Mouse (Mus musculus) activated CD4-positive, CD25-positive, alpha-beta regulatory T cell, adult 4 months (primary cell): ENCODE measurements around the gene Skap1. TPM values are rescaled to one million over a fixed set of nuclear protein-coding genes. Genes with fewer than 3 reads are reported as not detected.
"Not testable (repeated sequence)": the region's sequence is repeated elsewhere in the genome, so short reads cannot be mapped to it uniquely, and the experiment has no call there.

Experiments
- ATAC-seq: one replicate; pipeline ENCODE4 v1.8.0; 2017
- polyA plus RNA-seq, 2 experiments: library from polyadenylated mRNA; unstranded; fragments of 100-300 nt; shearing (Covaris generic); gene quantifications; one replicate each; pipeline ENCODE4 v1.2.1; 2017

The Skap1 gene
- polyA plus RNA-seq, 2 experiments from 2014 or later: 615 to 687 TPM

DNA sequence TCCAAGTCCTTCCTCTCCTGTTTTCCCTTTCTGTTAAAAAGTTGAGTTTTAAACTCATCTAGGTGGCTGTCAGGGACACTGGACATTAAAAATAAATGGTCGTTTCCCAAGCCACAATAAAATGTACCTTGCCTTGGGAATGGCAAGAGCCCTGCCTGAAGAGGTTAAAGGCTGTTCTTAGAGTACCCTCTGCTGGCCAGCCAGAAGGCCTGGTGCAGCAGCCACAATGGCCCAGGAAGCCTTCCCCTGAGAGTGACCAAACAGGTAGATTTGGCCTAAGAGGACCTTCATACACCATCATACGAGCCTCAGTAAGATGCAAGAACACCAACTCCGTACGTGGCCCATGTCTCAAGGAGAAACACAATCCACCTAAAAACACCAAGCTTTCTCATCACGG is 246.9 kb downstream of the Skap1 start:
- ATAC-seq: no peak

- ATAC-seq: no peak
These were observed 247.3 kb downstream of the Skap1 start for GRCm38 (mm10) chr11:96711670-96712069.

DNA sequence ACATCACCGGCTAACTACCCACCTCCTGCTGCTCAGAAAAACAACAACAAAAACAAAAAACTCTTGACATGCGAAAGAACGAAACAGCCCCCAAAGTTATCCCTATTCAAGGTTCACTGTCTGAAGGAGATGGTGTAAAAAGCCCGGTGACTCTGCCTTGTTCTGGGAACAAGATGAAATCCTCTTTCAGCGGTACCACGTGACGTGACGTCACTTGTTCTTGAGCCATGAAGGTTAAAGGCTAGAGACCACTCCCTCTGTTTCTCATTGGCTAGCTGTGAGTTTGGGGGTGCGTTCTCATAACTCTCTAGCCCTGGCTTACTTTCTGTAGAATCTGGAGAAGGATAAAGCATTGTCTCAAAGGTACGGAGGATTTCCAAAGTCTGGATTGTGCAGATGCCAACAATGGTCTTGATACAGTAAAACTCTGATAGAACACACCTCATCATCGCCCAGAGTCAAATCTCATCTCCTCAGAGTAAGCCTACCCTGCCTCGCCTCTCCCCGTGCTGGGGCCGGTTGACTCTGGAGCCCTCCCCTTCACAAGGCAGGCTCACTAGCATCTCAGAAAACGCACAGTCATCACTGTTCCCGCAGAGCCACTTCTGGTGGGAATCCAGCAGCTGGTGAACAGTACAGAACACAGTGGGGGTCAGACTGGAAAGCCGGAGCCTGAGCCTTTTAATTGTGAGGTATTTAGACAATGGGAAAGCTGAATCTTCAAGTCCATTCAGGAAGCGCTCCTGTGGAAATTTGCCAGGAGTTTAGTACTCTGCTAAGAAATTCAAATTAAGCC is 249.0 kb downstream of the Skap1 start:
- no peak for ATAC-seq

GRCm38 (mm10) chr11:96714011-96714410 is 249.6 kb downstream of the Skap1 start:
- no peak for ATAC-seq

- ATAC-seq: not testable (repeated sequence)
These were observed 250.8 kb downstream of the Skap1 start for GRCm38 (mm10) chr11:96715168-96715567.

DNA sequence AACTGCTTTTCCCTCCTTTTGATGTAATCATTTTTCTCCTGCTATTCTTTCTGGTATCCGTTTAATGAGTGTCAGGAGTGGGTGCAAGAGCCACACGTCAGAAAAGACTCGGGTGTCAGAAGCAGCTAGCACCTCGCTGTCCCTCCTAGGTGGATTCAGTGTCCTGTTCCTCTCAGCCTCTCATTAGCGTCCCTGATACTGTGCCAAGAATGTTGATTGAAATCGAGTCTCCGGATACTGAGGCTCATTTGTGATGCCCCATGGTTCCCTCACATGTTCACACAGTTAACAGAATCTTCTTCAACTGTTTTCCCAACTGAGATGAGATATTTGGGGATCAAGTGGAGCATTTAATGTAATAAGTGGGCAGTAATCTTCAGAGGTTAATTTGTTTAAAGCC is 254.2 kb downstream of the Skap1 start:
- ATAC-seq: no peak

DNA sequence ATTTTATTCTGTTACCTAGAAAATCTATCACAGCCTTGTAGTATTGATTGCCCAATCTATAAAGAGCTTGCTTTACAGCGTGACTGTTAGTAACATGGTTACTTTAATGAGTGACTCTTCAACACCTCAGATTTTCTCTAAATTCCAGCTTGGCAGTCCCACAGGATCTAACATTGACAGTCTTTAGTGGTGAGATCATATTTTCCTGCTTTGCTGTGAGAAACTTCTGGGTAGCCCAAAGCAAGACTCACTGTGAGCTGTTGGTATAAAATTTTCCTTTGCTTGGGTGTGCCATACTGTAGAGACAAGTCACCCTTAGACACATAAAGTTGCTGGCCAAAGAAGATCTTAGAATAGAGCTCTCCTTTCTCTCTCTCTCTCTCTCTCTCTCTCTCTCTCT is 261.4 kb downstream of the Skap1 start:
- no peak for ATAC-seq

DNA sequence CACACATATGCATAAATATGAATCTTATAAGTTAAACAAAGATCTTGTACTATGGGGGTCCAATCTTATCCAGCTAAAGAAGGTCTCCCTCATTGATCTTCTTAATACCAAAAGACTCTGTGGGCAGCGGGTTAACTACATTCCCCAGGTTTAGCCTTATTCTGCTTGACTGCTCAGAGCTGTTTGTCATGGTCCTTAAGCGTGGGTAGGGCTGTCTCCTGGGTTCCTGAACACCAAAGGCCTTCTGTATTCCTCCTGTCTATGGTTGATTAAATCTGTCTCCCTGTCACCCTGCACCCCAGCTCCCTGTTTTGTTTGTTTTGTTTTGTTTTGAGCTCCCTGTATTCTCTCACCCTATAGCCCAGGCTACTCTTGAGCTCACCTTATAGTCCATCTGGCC is 264.2 kb downstream of the Skap1 start:
- no peak for ATAC-seq

DNA sequence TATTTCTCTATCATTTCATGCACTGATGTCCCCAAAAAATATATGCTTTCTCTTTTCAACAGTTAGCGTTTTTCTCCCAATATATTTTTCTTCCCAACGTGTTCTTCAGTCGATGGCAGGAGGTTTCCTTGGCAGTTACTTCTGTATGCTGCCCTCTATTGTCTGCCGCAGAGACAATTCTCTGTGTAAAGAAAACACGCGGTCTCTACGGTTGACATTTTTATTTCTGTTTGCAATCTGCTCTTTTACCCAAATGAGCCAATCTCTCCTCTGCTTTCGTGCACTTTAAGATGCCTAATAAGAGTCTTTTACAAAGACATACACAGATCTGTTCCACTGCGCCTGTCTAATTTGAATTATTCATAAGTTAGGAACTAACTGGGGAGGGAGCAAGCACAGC is 265.1 kb downstream of the Skap1 start:
- ATAC-seq: no peak

DNA sequence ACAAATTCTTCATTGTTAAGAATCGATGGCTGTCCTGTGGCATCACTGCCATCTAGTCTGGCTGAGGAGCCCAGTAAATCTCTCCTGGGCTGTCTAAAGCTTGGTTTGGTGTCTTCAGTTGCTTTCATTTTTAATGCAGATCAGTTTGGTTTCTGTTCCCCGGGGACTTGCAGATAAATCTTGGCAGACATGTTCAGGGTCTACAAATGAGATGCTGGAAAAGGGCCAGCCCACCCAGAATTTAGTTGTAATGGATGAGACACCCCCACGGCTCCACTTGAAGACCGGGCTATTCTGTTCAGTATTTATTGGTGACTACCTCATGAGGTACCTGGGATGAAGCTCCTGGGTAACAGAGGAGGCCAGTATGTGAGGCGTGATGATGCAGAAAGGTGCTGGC is 265.9 kb downstream of the Skap1 start:
- no peak for ATAC-seq

- ATAC-seq: no peak
These were observed 268.3 kb downstream of the Skap1 start for GRCm38 (mm10) chr11:96732657-96733056.

DNA sequence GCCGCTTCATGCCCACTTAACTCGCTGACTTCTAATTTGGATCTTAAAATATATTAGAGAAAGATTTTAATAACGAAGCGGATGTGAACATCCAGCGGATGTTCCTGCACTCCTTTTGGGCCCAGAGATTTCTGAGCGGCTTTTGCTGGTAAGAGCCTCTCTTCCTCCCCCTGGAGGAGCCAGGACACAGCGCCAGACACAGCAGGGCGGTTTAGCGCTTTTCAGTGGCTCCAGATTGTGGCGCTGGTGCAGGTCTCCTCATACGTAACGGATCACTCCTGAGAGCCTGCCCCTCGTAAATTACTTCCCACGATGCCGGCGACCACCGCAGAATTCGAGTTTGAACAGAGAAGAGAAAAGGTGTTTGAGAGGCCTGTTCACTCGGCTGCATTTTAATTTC is 271.5 kb downstream of the Skap1 start:
- ATAC-seq: no peak

DNA sequence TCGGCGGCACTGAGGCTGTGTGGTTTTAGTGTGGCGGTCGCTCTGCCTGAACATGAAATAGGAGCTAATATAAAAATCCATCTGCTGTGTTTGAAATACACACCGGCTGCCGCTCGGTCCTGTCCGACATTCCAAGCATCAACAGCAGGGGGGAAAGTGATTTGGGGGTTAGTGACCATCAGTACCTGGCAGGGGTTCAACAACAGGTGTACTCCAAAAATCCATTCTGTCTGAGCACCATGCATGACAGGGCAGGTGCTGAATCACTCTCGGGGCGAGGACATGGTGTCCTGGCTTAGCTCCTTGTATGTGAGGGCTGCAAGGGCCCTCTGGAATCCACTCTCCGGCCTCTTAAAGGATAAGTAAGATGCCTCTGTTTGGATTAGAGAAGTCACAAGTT is 272.0 kb downstream of the Skap1 start:
- no peak for ATAC-seq

DNA sequence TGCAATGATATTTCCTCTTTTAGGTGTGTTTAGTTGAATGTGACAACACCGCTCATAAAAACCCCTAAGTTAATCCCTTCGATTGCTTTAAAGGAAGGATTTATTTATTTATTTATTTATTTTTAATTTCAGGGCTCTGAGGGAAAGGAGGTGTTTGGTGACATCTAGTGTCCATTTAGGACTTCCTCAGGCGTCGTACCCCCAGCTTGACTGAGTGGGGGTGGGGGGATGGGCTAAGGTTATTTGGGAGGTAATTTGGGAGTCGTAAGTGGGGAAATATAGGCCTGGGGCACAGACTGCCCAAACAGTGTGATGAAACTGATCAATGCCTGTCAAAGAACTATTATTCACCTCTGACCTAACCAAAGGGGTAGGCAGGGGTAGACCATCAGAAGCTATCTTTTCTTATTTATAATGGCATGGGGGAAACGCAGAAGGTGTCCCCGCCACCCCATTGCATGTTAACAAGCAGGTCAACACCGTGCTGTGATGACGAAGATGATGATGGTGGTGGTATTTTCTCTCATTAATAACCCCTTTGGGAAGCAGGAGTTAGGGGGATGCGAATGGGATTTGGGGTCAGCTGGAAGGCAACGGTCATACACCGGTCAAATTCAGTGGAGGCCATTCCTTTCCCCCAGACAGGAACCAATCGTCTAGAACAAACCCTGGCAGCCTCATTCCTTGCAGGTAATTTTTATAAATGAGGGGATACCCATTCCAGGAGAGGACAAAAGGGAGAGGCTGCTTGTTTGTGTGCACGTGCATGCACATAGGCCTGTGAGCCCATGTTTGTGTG is 273.5 kb downstream of the Skap1 start:
- ATAC-seq: no peak

- no peak for ATAC-seq
These were observed 276.4 kb downstream of the Skap1 start for GRCm38 (mm10) chr11:96740796-96741195.

DNA sequence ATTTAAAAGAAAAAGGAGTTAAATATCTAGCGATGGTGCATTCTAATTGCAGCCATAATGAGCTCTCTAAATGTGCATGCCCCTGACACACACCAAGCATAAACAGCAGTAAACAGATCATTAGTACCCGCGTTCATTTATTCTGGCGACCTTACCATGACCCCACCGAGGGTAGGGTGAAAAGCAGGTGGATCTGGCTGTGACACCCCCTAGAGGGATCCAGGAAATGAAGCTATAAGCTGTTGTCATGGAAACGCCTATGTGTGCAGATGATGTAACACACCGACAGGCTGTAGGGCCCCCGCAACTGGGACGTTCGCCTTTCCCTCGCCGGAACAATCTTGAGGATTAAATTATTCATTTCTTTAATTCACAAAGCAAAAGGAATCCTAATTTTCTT is 277.6 kb downstream of the Skap1 start:
- no peak for ATAC-seq

DNA sequence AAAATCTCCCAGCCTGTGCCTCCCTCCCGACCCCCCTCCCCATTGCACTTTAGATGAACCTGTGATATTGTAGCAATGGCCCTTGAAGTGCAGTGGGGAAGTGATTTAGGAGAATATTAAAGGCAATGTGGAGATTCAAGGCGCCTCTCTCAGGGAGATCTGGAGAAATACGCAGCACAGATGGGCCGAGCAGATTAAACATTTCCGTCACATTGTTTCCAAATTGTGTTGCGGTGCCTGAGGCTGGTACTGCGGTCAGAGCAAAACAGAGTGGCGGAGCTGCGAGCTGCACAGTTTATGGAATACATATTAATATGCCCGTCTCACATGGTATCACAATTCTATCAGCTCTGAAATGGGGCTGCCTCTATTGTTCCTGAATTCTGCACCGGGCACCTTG is 278.6 kb downstream of the Skap1 start:
- ATAC-seq: no peak

GRCm38 (mm10) chr11:96743891-96744290 is 279.5 kb downstream of the Skap1 start:
- ATAC-seq: no peak

GRCm38 (mm10) chr11:96746648-96747047 is 282.3 kb downstream of the Skap1 start:
- ATAC-seq: no peak

DNA sequence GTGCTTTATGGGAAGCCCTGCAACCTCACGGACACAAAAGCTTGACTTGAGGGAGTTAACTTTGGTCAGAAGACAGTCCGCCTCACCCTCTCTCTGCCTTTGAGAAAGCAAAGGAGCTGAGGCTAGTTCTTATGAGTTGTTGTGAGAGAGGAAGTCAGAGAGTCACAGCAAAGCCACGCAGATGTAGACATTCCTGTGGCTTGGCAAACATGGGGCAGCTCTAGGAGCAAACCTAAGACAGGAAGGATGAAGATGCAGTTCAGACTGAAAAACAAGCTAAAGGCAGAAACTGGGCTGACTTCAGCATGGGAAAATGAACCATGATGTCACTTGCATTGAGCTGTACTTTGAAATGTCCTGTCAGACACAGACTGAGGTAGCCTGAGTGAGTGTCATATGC is 283.2 kb downstream of the Skap1 start:
- ATAC-seq: no peak

- no peak for ATAC-seq
These were observed 290.9 kb downstream of the Skap1 start for GRCm38 (mm10) chr11:96755298-96755697.

GRCm38 (mm10) chr11:96757421-96757820 is 293.0 kb downstream of the Skap1 start:
- ATAC-seq: no peak

GRCm38 (mm10) chr11:96758402-96758801 is 294.0 kb downstream of the Skap1 start:
- ATAC-seq: no peak

DNA sequence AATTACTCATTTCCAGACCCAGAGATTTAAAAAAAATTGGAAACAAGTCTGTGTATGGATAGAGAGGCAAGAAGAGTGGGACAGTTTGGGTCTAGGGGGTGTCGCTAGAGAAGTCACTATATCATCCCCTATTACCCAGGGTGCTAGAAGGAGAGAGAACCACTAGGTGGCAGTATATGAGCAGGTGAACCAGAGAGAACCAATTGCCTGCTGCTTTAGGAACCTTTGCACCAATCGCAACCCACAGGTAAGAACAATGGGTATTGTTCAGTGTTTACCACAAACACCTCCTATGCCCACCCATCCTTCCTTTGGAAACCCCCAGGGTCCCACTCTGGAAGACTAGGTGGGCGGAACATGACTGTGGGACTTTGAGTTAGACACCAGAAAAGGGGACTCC is 295.6 kb downstream of the Skap1 start:
- ATAC-seq: peak; percentile 77
